Mouse (Mus musculus): ENCODE measurements around the gene Dync1h1.

Gene Dync1h1

DNA sequence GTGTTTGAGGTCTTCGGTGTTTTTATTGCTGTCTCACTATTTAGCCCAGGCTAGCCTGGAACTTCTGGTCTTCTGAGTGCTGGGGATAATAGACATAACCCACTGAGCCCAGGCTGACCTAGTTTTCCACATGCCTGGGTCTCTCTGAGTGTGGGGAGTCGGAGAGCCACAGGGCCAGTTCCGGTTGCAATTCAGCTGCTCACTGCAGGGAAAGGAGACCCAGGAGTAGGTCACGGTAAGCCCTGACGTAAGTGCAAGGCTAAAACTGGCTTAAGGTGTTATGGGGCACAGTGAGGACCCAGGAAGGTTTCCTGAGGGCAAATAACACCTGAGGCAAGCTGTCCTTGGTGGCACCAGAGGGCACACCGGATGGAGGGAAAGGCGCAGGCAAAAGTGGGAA is 106.2 kb downstream of the Dync1h1 start:
- in situ Hi-C loops (cut with MboI; ENCODE audit: unreplicated experiment in 2 of 2), result loop anchor here in 1 of 2 experiments (10.0 kb wide), 1 partner anchor 113 kb away; no protein-coding TSS in a partner anchor

DNA sequence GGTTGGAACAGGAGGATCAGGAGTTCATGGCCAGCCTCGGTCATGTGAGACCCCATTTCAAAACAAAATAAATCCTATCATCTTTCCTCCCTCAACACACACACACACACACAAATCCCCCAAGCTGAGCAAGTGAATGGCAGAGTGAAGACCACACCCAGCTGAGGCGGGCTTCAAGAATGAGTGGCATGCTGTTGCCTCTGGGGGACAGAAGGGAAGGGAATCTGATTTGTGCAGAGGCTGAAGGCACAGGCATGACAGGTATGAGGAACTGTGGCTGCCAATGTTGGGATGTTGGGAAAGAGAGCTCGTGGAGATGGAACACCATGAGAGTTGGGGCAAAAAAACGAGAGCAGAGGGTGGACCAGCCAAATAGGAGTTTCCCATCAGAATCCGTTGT is 110.0 kb downstream of the Dync1h1 start:
- in situ Hi-C loops (cut with MboI; ENCODE audit: unreplicated experiment in 2 of 2), result loop anchor here in 1 of 2 experiments (10.0 kb wide), 1 partner anchor 124 kb away; no protein-coding TSS in a partner anchor

DNA sequence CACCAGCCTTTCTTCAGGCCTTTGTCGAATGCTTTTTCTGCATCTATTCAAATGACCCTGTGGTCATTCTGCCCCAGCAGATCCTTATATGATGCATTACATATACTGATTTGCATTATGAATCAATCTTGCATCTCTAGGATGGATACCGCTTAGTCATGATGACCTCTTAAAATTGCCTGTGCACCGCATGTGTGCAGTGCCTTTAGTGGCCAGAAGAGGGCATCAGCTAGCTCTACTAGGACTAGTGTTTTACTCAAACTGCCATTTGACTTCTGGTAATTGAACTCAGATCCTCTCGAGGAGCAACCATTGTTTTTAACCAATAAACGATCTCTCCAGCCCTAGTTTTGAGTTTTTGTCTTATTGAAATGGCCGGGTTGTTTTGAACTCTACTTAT is 112.5 kb downstream of the Dync1h1 start:
- in situ Hi-C loops (cut with MboI; ENCODE audit: unreplicated experiment in 2 of 2), result loop anchor here in 1 of 2 experiments (10.0 kb wide), 1 partner anchor 121 kb away; no protein-coding TSS in a partner anchor

DNA sequence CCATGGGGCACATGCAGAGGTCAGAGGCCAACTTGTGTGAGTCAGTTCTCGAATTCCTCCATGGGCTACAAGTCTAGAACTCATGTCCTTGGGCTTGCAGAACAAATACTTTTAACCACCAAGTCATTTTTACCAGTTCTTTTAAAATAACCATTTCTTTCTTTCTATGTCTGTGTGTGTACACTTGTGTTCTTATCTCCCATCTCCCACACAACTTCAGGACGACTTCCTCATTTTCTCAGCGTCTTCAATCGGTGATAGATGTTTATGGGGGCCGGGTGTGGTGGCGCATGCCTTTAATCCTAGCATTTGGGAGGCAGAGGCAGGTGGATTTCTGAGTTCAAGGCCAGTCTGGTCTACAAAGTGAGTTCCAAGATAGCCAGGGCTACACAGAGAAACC is 113.0 kb downstream of the Dync1h1 start:
- in situ Hi-C loops (cut with MboI; ENCODE audit: unreplicated experiment in 2 of 2), result loop anchor here in 1 of 2 experiments (10.0 kb wide), 1 partner anchor 121 kb away; no protein-coding TSS in a partner anchor

DNA sequence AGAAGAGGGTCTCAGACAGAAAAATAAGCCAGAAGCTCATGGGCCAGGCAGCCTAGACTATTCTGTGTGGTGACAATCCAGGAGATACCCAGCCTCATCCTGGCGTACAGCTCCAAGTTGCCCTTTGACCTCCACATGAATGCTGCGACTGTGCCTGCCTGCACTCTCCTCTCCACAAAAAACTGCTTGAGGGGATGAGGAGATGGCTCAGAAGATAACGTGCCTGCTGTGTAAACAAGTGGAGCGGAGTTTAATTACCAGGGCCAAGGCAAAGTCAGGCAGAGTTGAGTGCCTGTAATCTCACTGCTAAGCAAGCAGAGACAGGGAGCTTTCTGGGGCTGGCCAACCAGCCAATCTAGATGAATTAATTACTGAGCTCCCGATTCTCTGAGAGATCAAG is 114.8 kb downstream of the Dync1h1 start:
- in situ Hi-C loops (cut with MboI; ENCODE audit: unreplicated experiment in 2 of 2), result loop anchor here in 1 of 2 experiments (10.0 kb wide), 1 partner anchor 119 kb away; no protein-coding TSS in a partner anchor

Measured in v-Abl transformed pro-B cells (cell line).